Mouse (Mus musculus): ENCODE results near the gene Kcnip3. TPM values are rescaled to one million over a fixed set of nuclear protein-coding genes. Genes with fewer than 3 reads are reported as not detected.

Kcnip3 gene
- polyA plus RNA-seq, 1 experiment from 2014 or later = 4.0 TPM

- no peak overlapping the region for H3K4me2 ChIP-seq
- no peak overlapping the region for H3K4me3 ChIP-seq (replicated peaks)
- H3K9ac ChIP-seq = no peak overlapping the region
- no peak overlapping the region for H3K27ac ChIP-seq
- 5% methylated on average over 5 of the region's 5 CpGs for WGBS
- H3K27me3 ChIP-seq = peaks cover 22% of the 10 kb centered on the region
- no peak for ATAC-seq (replicated peaks; ENCODE audit: low FRiP score)
- no peaks in the 10 kb centered on the region for H3K9me3 ChIP-seq (replicated peaks)
- peaks cover 26% of the 10 kb centered on the region for H3K4me1 ChIP-seq
- no peaks in the 10 kb centered on the region for H3K36me3 ChIP-seq
Measured at GRCm38 (mm10) chr2:127453764-127454163, 68.1 kb downstream of the Kcnip3 start.

DNA sequence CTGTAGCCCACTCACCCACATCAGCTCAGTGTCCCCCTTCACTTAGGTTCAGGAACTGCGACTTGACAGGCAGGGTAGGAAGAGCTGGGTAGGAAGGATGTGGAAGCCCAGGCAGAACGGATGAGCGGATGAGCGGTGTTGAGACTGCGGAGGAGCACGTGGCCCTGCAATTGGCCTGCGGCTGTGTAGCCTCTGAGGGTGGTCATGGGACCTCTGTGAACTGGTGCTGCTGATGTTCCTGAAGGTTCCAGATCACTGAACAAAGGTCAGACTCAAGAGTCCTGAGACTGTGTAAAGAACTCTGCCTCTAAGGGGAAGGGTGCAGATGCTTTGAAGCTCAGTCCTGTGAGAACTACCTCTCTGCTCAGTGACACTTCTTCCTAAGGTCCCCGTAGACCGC lies 68.8 kb downstream of the Kcnip3 start:
- ATAC-seq (replicated peaks; ENCODE audit: low FRiP score) = no peak; the same call in 1 of the 2 replicates
- Histone ChIP-seq H3K27ac (no peak overlapping the region), H3K36me3 (no peaks in the 10 kb centered on the region), H3K4me2 (no peak overlapping the region), H3K4me1 (peaks cover 26% of the 10 kb centered on the region), H3K9me3 (replicated peaks) (no peaks in the 10 kb centered on the region), H3K4me3 (replicated peaks) (no peak overlapping the region), H3K27me3 (peaks cover 22% of the 10 kb centered on the region), H3K9ac (no peak overlapping the region)
- 62% methylated on average over 9 of the region's 9 CpGs for WGBS

GRCm38 (mm10) chr2:127451748-127452147 lies 70.1 kb downstream of the Kcnip3 start:
- H3K9me3 ChIP-seq (replicated peaks) = no peaks in the 10 kb centered on the region
- peaks cover 22% of the 10 kb centered on the region for H3K27me3 ChIP-seq
- no peak overlapping the region for H3K9ac ChIP-seq
- 22% methylated on average over 6 of the region's 6 CpGs for WGBS
- H3K4me3 ChIP-seq (replicated peaks) = no peak overlapping the region
- H3K4me2 ChIP-seq = no peak overlapping the region
- peaks cover 26% of the 10 kb centered on the region for H3K4me1 ChIP-seq
- no peak for ATAC-seq (replicated peaks; ENCODE audit: low FRiP score)
- H3K36me3 ChIP-seq = no peaks in the 10 kb centered on the region
- no peak overlapping the region for H3K27ac ChIP-seq

- Histone ChIP-seq H3K27me3 (peaks cover 17% of the 10 kb centered on the region), H3K9ac (no peak overlapping the region), H3K36me3 (no peaks in the 10 kb centered on the region), H3K27ac (peak overlapping the region; percentile 65), H3K9me3 (replicated peaks) (no peaks in the 10 kb centered on the region), H3K4me3 (replicated peaks) (no peak overlapping the region), H3K4me2 (no peak overlapping the region), H3K4me1 (peaks cover 28% of the 10 kb centered on the region)
- WGBS = 17% methylated on average over 7 of the region's 7 CpGs
- peak; percentile 71 for ATAC-seq (replicated peaks; ENCODE audit: low FRiP score)
Measured at GRCm38 (mm10) chr2:127449691-127450090, 72.2 kb downstream of the Kcnip3 start.

DNA sequence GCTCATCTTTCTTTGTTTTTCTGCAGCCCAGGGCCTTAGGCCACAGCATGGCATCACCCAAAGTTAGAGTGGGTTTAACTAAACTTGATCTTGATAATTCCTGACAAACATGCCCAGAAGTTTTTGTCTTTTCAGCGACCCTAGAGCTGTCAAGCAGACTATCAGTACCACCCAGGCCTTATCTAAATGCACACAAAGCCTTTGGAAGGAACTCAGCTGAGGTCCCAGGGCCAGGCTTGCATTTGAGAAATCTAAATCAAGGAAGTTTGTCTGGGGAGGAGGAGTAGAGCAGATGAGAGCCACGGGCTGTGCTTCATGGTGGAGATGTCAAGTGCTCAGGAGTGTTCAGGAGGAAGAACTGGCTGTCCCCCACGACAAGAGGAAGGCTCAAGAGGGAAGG lies 75.0 kb downstream of the Kcnip3 start:
- Histone ChIP-seq H3K4me1 (peaks cover 38% of the 10 kb centered on the region), H3K4me2 (no peak overlapping the region), H3K27ac (no peak overlapping the region), H3K9ac (no peak overlapping the region), H3K4me3 (replicated peaks) (no peak overlapping the region), H3K36me3 (no peaks in the 10 kb centered on the region), H3K27me3 (peaks cover 3% of the 10 kb centered on the region; the same call in 1 of the 2 replicates), H3K9me3 (replicated peaks) (no peaks in the 10 kb centered on the region)
- WGBS = 54% methylated on average over 3 of the region's 3 CpGs
- ATAC-seq (replicated peaks; ENCODE audit: low FRiP score) = no peak

DNA sequence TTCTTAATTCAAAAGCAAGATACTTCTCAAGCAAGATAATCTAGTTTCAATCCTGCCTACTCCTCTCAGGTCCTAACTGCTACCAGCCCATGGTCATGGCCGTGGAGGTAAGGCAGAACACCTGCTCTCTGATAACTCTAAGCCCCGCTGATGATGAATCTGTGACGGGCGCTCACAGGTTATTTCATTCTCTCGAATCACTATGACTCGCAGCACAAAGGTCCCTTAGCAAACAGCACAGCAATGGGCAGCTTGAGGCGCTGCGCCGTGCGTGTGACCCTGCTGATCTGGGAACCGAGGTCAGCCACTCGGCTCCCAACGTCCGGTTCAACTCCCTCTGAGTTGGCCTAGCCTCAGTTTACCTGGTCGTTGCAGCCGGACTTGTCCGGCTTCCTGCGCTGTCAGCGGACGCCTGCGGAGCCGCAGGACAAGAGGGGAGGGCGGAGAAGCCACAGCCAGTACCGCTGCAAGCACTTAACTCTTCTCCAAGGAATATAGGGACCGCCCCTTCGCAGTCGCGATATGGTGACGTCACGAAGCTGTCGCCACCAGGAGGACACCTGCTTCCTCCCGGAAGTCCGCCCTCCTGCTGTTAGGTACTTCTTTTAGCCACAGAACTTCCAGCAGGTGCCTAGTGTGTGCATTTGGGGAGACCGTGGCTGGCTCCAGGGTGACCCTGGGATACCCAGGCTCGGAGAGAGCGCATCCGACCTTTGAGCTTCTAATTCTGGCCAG lies 77.7 kb downstream of the Kcnip3 start, which contains the start of gene Fahd2a:
Fahd2a (minus strand) TSS at position 511 of the 735 bp plus-strand sequence.
- peak within 1 kb of the TSS; percentile 74 for H3K9ac ChIP-seq
- H3K4me3 ChIP-seq (replicated peaks) = peak within 1 kb of the TSS; percentile 85
- no peaks in the 10 kb centered on the region for H3K27me3 ChIP-seq
- H3K9me3 ChIP-seq (replicated peaks) = no peaks in the 10 kb centered on the region
- peak within 1 kb of the TSS; percentile 85 for H3K4me2 ChIP-seq
- H3K4me1 ChIP-seq = peaks cover 19% of the 10 kb centered on the region
- WGBS = 4% methylated on average over 32 of the region's 37 CpGs
- H3K36me3 ChIP-seq = peaks cover 10% of the 10 kb centered on the region; the same call in 1 of the 2 replicates
- H3K27ac ChIP-seq = peak within 1 kb of the TSS; percentile 49; the same call in 1 of the 2 replicates
- peak; percentile 90 for ATAC-seq (replicated peaks; ENCODE audit: low FRiP score)

GRCm38 (mm10) chr2:127437697-127438096 lies 84.2 kb downstream of the Kcnip3 start:
- Histone ChIP-seq H3K4me1 (no peaks in the 10 kb centered on the region), H3K27ac (no peak overlapping the region), H3K9me3 (replicated peaks) (no peaks in the 10 kb centered on the region), H3K36me3 (peaks cover 41% of the 10 kb centered on the region), H3K4me3 (replicated peaks) (no peak overlapping the region), H3K4me2 (no peak overlapping the region), H3K9ac (no peak overlapping the region), H3K27me3 (no peaks in the 10 kb centered on the region)
- 90% methylated on average over 5 of the region's 5 CpGs for WGBS
- no peak for ATAC-seq (replicated peaks; ENCODE audit: low FRiP score)

GRCm38 (mm10) chr2:127435554-127435953 lies 86.3 kb downstream of the Kcnip3 start:
- Histone ChIP-seq H3K27ac (no peak overlapping the region), H3K4me1 (no peaks in the 10 kb centered on the region), H3K9ac (no peak overlapping the region), H3K4me3 (replicated peaks) (no peak overlapping the region), H3K36me3 (peaks cover 41% of the 10 kb centered on the region), H3K4me2 (no peak overlapping the region), H3K9me3 (replicated peaks) (no peaks in the 10 kb centered on the region), H3K27me3 (no peaks in the 10 kb centered on the region)
- ATAC-seq (replicated peaks; ENCODE audit: low FRiP score) = no peak
- 94% methylated on average over 2 of the region's 2 CpGs for WGBS

GRCm38 (mm10) chr2:127435135-127435534 lies 86.8 kb downstream of the Kcnip3 start:
- no peak overlapping the region for H3K4me3 ChIP-seq (replicated peaks)
- H3K9me3 ChIP-seq (replicated peaks) = no peaks in the 10 kb centered on the region
- H3K27me3 ChIP-seq = no peaks in the 10 kb centered on the region
- H3K27ac ChIP-seq = no peak overlapping the region
- H3K4me1 ChIP-seq = no peaks in the 10 kb centered on the region
- ATAC-seq (replicated peaks; ENCODE audit: low FRiP score) = no peak
- 43% methylated on average over 2 of the region's 2 CpGs for WGBS
- no peak overlapping the region for H3K4me2 ChIP-seq
- peaks cover 38% of the 10 kb centered on the region for H3K36me3 ChIP-seq
- H3K9ac ChIP-seq = no peak overlapping the region

GRCm38 (mm10) chr2:127433487-127434295 lies 88.2 kb downstream of the Kcnip3 start:
- H3K9me3 ChIP-seq (replicated peaks) = no peaks in the 10 kb centered on the region
- H3K4me2 ChIP-seq = no peak overlapping the region
- no peak overlapping the region for H3K9ac ChIP-seq
- H3K4me1 ChIP-seq = no peaks in the 10 kb centered on the region
- no peak overlapping the region for H3K27ac ChIP-seq
- no peak overlapping the region for H3K4me3 ChIP-seq (replicated peaks)
- H3K36me3 ChIP-seq = peaks cover 32% of the 10 kb centered on the region
- 78% methylated on average over 9 of the region's 9 CpGs for WGBS
- ATAC-seq (replicated peaks; ENCODE audit: low FRiP score) = no peak
- no peaks in the 10 kb centered on the region for H3K27me3 ChIP-seq

DNA sequence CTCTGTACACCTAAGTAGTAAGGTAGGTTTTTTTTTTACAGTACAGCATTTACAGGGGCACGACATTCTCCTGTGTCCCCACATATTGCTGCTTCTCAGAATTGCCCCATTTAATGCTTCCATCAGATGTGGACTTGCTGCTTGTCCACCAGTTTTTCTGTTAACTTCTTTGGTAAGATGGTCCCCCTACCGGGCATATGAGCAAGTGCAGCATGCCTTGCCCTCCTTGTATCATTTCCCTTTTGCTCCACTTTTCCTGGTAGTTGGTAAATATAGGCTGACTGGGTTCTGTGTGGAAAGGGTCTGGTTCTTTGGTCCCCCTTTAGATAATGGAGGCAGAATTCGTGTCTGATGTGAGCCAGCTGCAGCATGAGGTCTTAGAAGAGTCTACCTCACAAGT lies 91.7 kb downstream of the Kcnip3 start:
- no peak overlapping the region for H3K4me3 ChIP-seq (replicated peaks)
- H3K4me1 ChIP-seq = no peaks in the 10 kb centered on the region
- 18% methylated on average over 3 of the region's 3 CpGs for WGBS
- no peaks in the 10 kb centered on the region for H3K9me3 ChIP-seq (replicated peaks)
- H3K27ac ChIP-seq = no peak overlapping the region
- no peaks in the 10 kb centered on the region for H3K27me3 ChIP-seq
- ATAC-seq (replicated peaks; ENCODE audit: low FRiP score) = no peak
- H3K36me3 ChIP-seq = 0 out of 2 replicates have a peak, but pooled peaks cover 5% of the 10 kb centered on the region
- H3K4me2 ChIP-seq = no peak overlapping the region
- no peak overlapping the region for H3K9ac ChIP-seq

DNA sequence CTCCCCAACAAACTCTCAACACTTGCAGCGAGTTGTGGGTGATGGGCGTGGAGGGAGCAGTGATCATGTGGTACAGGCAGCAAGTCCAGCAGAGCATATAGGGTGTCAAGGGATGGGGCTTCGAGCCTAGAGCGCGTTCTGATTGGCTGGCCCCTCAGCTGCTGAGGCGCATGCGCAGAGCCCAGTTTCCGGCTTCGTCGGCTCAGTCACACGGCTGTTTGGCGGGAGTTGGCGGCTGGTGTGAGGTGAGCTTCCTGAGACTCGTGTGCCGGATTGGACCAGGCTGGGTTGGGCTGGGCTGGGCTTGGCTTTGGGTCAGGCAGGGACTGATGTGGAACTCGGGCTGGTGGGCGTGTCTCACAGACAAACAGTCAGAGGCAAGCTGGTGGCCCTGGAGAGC lies 96.9 kb downstream of the Kcnip3 start, which contains the start of gene Gpat2:
Gpat2 (plus strand) TSS at position 223 of the 400 bp plus-strand sequence.
- Histone ChIP-seq H3K27ac (no peak within 1 kb of the TSS), H3K36me3 (no peaks in the 10 kb centered on the region), H3K9ac (no peak within 1 kb of the TSS), H3K4me2 (no peak within 1 kb of the TSS), H3K27me3 (no peaks in the 10 kb centered on the region), H3K9me3 (replicated peaks) (no peaks in the 10 kb centered on the region), H3K4me1 (no peaks in the 10 kb centered on the region), H3K4me3 (replicated peaks) (no peak within 1 kb of the TSS)
- WGBS = 85% methylated on average over 17 of the region's 17 CpGs
- ATAC-seq (replicated peaks; ENCODE audit: low FRiP score) = no peak

Measured in kidney, embryonic 15.5 days (tissue).